Mouse (Mus musculus) kidney, postnatal 25 days (tissue): ENCODE data around the gene Gm21891.
"Not testable (repeated sequence)": the region's sequence is repeated elsewhere in the genome, so short reads cannot be mapped to it uniquely, and the experiment has no call there.

Source experiments
- DNase-seq, 2 experiments: peaks; one replicate each; pipeline ENCODE4 v3.0.0; 2021; ENCODE audit warnings: mixed read lengths in 2 of 2

Gm21891 gene

DNA sequence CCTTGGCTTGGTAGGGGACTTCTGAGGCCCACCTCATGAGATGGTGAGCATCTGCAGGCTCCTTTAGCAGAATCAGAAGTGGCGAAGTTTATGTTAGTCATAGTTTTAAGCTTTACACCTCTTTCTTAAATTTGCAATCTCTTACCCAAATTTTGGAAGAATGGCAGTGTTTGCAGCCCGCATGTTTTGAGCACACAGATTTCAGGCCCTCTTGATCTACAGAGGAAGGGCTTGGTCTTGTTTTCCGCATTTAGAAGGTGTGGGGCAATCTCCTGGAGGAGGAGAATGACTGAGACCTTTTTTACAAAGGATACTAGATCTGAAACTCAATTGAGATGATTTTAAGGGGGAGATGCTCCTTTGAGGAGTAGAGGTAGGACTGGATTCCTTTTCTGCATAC is at the start of gene Gm21891:
TSS of gene Gm21891 (minus strand) at position 101 of the 400 bp plus-strand sequence.
- DNase-seq = not testable (repeated sequence)

DNA sequence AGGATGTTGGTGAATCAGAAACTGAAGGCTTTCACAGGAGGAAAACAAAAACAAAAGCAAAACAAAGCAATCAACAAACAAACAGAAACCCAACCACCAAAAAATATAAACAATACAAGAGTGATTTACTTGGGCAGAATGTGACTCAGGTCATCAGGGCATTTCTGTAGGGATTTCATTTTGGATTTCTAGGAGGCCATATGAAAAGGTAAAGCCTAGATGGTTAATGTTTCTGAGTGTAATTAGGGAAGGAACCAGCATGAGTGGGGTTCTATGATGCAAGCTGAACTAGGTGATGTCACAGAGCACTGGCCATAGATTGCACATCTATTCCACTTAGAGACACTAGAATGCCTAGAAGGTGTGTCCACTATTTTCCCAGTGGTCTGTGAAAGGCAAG is 28.4 kb upstream of the Gm21891 start, which contains the start of gene Gm21425:
TSS of gene Gm21425 (plus strand) at position 301 of the 400 bp plus-strand sequence.
- not testable (repeated sequence) for DNase-seq
